Mouse (Mus musculus) liver, embryonic 11.5 days (tissue): ENCODE results near the gene Foxo3. TPM values are rescaled to one million over a fixed set of nuclear protein-coding genes. Genes with fewer than 3 reads are reported as not detected.

ENCODE experiments used
- ATAC-seq: fragments of 200-750 bp; cut with Nextera tagmentation; replicated peaks from 2 replicates; pipeline ENCODE4 v1.8.0; 2017; ENCODE audit warnings: moderate number of reproducible peaks, mild to moderate bottlenecking, moderate TSS enrichment, moderate library complexity; ENCODE audit not compliant: low FRiP score
- DNase-seq: peaks from one replicate; pipeline ENCODE4 v3.0.0-alpha.2; 2017; ENCODE audit warnings: low spot score
- H3K27ac ChIP-seq: fragments of 300-500 bp; sonication (generic); 2 replicates; pipeline ENCODE4 v1.5.1; 2014; ENCODE audit warnings: mild to moderate bottlenecking, low read depth, low read length, control low read depth
- H3K27me3 ChIP-seq: fragments of 300-500 bp; sonication (generic); replicated peaks from 2 replicates; pipeline ENCODE4 v1.6.1; 2014; ENCODE audit warnings: low read length, mixed read lengths; ENCODE audit not compliant: control insufficient read depth, insufficient read depth
- H3K36me3 ChIP-seq: fragments of 300-500 bp; sonication (generic); 2 replicates; pipeline ENCODE4 v1.6.1; 2014; ENCODE audit warnings: mild to moderate bottlenecking, low read length, moderate library complexity, mixed read lengths; ENCODE audit not compliant: control insufficient read depth, insufficient read depth
- H3K4me1 ChIP-seq: fragments of 300-500 bp; sonication (generic); replicated peaks from 2 replicates; pipeline ENCODE4 v1.6.1; 2014; ENCODE audit warnings: low read length, mixed read lengths; ENCODE audit not compliant: control insufficient read depth, insufficient read depth
- H3K4me2 ChIP-seq: fragments of 300-500 bp; sonication (generic); 2 replicates; pipeline ENCODE4 v1.6.1; 2014; ENCODE audit warnings: mild to moderate bottlenecking, control low read depth, moderate library complexity
- H3K4me3 ChIP-seq: fragments of 300-500 bp; sonication (generic); 2 replicates; pipeline ENCODE4 v1.5.1; 2014; ENCODE audit warnings: low read depth, low read length, control low read depth
- H3K9ac ChIP-seq: fragments of 300-500 bp; sonication (generic); 2 replicates; pipeline ENCODE4 v1.6.1; 2014; ENCODE audit warnings: low read depth, low read length, control low read depth
- H3K9me3 ChIP-seq: fragments of 300-500 bp; sonication (generic); 2 replicates; pipeline ENCODE4 v1.6.1; 2016; ENCODE audit warnings: low read length, inconsistent platforms, mixed read lengths; ENCODE audit not compliant: control insufficient read depth
- WGBS: fragments of 180-500 bp; shearing (Covaris S2); extraction: QIAGEN DNeasy Blood & Tissue Kit; methylation state at CpG from one replicate; pipeline ENCODE4 v1.1.7; 2014; 5-methylcytosine and 5-hydroxymethylcytosine counted together
- polyA plus RNA-seq: library from polyadenylated mRNA; unstranded; fragments of >200 nt; fragmentation: Nextera tagmentation; extraction: Ambion mirVana; gene quantifications from 2 replicates; pipeline ENCODE4 v1.2.1, GENCODE M21; 2014

The Foxo3 gene
- polyA plus RNA-seq, 1 experiment from 2014 or later: 12.3 TPM

DNA sequence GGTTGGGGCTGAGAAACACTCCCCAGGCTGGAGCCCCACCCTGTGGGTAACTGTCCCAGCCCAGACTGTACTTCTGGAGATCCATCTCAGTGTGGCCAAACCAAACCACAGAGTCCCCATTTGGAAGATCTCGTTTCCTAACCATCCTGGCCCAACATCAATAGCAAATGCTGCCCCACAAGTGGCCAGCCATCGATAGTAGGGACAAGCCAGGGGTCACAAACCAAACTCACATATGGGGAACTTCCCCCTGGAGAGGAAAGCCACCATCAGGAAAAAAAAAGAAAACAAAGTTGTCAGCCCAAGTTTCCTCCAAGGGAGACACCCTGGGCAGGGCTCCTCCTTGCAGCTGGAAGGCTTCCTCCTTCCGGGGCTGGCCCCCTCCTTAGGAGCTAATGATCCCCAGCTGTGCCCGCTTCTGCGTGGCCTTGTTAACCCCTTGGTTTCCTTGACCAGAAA, 105.6 kb downstream of the Foxo3 start:
- WGBS: 7% methylated on average over 5 of the region's 5 CpGs
- no peak overlapping the region for H3K27ac ChIP-seq
- no peaks in the 10 kb centered on the region for H3K9me3 ChIP-seq
- no peak overlapping the region for H3K4me2 ChIP-seq
- no peaks in the 10 kb centered on the region for H3K27me3 ChIP-seq
- DNase-seq (no peak), ATAC-seq (no peak)
- H3K36me3 ChIP-seq: no peaks in the 10 kb centered on the region
- H3K4me1 ChIP-seq: peaks cover 8% of the 10 kb centered on the region
- H3K4me3 ChIP-seq: no peak overlapping the region
- H3K9ac ChIP-seq: no peak overlapping the region

DNA sequence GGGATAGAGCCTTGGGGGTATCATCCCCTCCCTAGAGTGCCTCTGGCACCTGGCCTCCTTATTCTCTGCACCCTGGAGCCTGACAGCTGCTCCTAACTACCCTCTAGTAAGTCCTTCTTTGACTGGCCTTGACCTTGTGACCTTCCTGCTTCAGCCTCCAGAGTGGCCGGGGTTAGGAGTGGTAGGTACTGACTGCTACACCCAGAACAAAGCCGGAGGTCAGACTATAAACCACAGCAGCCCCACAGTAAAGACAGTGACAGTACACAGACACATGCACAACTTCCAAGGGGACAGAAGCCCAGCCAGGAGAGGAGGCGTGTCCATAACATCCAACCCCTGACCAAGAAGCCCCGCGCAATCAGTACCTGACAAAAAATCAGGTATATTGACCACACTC, 106.4 kb downstream of the Foxo3 start:
- no peak for ATAC-seq
- H3K4me3 ChIP-seq: no peak overlapping the region
- no peaks in the 10 kb centered on the region for H3K9me3 ChIP-seq
- H3K4me1 ChIP-seq: peaks cover 8% of the 10 kb centered on the region
- no peak overlapping the region for H3K9ac ChIP-seq
- no peak for DNase-seq
- no peak overlapping the region for H3K27ac ChIP-seq
- H3K36me3 ChIP-seq: no peaks in the 10 kb centered on the region
- H3K4me2 ChIP-seq: no peak overlapping the region
- no peaks in the 10 kb centered on the region for H3K27me3 ChIP-seq
- 68% methylated on average over 5 of the region's 5 CpGs for WGBS

DNA sequence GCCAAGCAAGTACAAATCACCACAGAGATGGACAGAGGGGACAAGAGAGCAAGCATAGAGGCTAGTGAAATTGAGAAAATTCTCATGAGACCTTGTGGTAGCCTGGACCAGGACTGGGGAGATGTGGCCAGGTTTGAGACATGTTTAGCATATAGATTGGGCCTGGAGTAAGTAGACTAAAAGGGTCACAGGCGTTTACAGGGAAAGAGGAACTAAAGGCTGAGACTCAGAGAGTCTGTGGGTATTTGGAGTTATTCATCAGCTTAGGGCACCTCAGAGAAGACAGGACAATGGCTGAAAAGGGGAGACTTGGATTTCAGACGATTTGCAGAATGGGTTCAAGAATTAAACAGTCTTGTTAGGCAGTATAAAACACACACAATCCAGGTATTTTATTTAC, 121.8 kb downstream of the Foxo3 start:
- Histone ChIP-seq H3K4me1 (no peaks in the 10 kb centered on the region; the same call in 1 of the 2 replicates), H3K36me3 (no peaks in the 10 kb centered on the region), H3K4me3 (no peak overlapping the region), H3K27me3 (no peaks in the 10 kb centered on the region), H3K9me3 (no peaks in the 10 kb centered on the region), H3K4me2 (no peak overlapping the region), H3K9ac (no peak overlapping the region), H3K27ac (no peak overlapping the region)
- ATAC-seq (no peak), DNase-seq (no peak)
- WGBS: 59% methylated on average over 2 of the region's 2 CpGs

DNA sequence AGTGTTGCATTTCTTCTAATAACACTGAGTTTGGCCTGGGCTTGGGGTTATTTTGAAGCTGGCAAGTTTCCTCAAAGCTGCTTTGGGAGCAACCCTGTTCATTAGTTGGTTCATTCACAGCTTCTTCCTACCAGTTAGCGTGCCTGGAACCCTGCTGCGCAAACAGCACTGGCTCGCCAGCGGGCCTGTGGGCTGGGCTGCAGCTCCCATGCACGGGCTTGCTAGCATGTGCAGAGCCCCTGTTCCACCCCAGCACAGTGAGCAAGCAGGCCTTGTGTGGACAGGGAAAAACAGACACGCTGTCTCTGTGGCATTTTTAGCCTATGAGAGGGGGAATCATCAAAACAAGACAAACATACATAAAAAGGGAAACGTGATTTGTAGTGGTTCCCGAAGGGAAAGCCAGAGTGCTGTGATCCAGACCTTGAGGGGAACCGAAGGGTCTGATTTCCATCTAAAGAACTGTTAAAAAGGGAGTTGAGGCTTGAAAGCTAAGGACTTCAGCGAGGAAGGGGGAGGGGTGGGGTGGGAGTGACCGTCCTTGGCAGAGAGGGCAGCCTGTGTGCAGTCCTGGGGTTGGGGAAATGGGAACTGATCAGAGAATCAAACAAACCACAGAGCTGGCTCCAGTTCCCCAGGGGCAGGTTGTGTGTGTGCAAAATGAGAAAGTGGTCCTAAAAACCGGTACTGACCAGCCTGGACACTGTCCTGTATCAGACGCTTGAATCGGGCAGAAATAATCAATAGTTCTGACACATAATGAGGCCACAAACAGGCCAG, 123.9 kb downstream of the Foxo3 start:
- no peak overlapping the region for H3K27ac ChIP-seq
- no peaks in the 10 kb centered on the region for H3K9me3 ChIP-seq
- WGBS: 38% methylated on average over 14 of the region's 14 CpGs
- DNase-seq: no peak
- ATAC-seq: no peak
- H3K9ac ChIP-seq: no peak overlapping the region
- H3K4me2 ChIP-seq: no peak overlapping the region
- no peaks in the 10 kb centered on the region; the same call in 1 of the 2 replicates for H3K4me1 ChIP-seq
- no peak overlapping the region for H3K4me3 ChIP-seq
- H3K36me3 ChIP-seq: no peaks in the 10 kb centered on the region
- no peaks in the 10 kb centered on the region for H3K27me3 ChIP-seq

DNA sequence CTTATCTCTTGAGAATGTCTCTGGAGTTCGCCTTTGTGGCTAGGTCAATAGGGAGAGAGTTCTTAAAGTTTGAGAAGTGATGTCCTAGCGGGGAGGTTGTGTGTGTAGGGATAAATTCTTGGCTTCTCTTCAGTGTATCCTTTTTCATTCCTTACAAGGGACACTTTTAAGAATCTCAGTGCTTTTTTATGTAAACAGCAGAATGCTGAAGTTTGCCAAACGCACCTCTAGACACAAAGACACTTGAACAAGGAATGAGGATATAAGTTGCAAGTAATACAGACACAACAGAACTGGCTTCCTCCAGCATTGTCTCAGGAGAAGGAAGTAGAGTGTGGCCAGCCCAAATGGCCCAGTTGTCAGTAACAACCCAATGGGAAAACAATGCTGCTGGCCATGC, 126.8 kb downstream of the Foxo3 start:
- no peaks in the 10 kb centered on the region; the same call in 1 of the 2 replicates for H3K4me1 ChIP-seq
- H3K27ac ChIP-seq: no peak overlapping the region
- 75% methylated on average over 3 of the region's 3 CpGs for WGBS
- DNase-seq (no peak), ATAC-seq (no peak)
- H3K27me3 ChIP-seq: no peaks in the 10 kb centered on the region
- no peaks in the 10 kb centered on the region for H3K36me3 ChIP-seq
- no peak overlapping the region for H3K4me3 ChIP-seq
- no peak overlapping the region for H3K4me2 ChIP-seq
- no peaks in the 10 kb centered on the region for H3K9me3 ChIP-seq
- H3K9ac ChIP-seq: no peak overlapping the region

DNA sequence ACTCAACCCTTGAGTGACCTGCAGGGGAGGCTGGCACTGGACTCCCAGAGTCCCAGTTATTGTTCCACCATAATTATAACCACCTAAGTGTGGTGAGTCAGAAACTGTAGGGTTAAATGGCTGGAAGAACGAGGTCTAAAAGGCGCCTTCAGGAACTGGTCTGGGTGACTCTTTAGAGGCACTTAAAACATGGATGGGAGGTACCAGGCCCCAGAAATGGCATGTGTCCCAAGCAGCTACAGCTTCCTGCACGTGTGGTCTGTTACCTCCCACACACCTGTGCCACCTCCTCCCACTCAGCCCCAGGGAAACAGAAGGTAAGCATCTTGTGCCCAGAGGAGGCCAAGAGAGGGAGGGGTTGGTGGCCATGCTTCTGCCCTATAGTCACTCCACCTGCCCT, 128.2 kb downstream of the Foxo3 start:
- Histone ChIP-seq H3K4me2 (no peak overlapping the region), H3K36me3 (no peaks in the 10 kb centered on the region), H3K4me1 (no peaks in the 10 kb centered on the region; the same call in 1 of the 2 replicates), H3K4me3 (no peak overlapping the region), H3K9me3 (no peaks in the 10 kb centered on the region), H3K27me3 (no peaks in the 10 kb centered on the region), H3K9ac (no peak overlapping the region), H3K27ac (no peak overlapping the region)
- ATAC-seq (no peak), DNase-seq (no peak)
- 57% methylated on average over 3 of the region's 3 CpGs for WGBS

DNA sequence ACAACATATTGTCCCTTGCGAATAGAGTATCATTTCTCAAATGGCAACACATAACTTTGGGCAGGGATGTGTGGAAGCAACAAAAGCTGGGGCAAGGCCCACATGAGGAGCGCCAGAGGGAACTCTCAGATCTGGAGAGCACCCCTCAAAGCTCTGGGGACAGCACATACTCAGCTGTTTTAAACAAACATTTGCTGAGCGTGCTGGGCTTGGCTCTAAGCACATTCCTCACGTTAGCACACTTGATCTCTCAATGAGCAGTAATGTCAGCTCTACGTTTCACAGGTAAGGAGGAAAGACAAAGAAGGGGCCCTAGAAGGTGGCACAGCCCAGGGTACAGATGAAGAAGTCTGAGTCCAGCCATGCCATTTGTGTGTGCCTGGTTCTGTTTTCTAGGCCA, 131.3 kb downstream of the Foxo3 start:
- Histone ChIP-seq H3K9ac (no peak overlapping the region), H3K4me3 (no peak overlapping the region), H3K36me3 (no peaks in the 10 kb centered on the region), H3K4me2 (no peak overlapping the region), H3K9me3 (no peaks in the 10 kb centered on the region), H3K4me1 (no peaks in the 10 kb centered on the region), H3K27ac (no peak overlapping the region), H3K27me3 (no peaks in the 10 kb centered on the region)
- WGBS: 74% methylated on average over 5 of the region's 5 CpGs
- no peak for DNase-seq
- ATAC-seq: no peak

DNA sequence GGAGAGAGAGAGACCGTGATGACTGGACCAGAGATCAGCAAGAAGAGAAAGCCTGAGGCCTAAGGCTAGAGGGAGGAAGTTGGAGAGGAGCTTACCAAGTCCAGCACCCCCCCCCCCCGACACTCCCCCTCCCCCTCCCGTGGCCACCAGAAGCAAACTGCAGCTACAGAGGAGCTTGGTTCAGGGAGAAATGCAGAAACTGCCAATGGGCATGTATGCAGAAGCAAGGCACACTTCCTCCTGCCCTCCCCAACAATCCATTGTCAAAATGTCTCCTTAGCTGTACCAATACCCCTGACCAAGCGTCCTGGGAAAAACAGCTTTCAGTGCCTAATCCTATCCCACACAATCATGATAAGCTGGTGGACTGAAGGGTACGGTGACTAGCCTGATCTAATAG, 131.8 kb downstream of the Foxo3 start:
- Histone ChIP-seq H3K36me3 (no peaks in the 10 kb centered on the region), H3K9ac (no peak overlapping the region), H3K27me3 (no peaks in the 10 kb centered on the region), H3K4me1 (no peaks in the 10 kb centered on the region), H3K4me2 (no peak overlapping the region), H3K9me3 (no peaks in the 10 kb centered on the region), H3K27ac (no peak overlapping the region), H3K4me3 (no peak overlapping the region)
- WGBS: 44% methylated on average over 5 of the region's 5 CpGs
- no peak for DNase-seq
- ATAC-seq: no peak

DNA sequence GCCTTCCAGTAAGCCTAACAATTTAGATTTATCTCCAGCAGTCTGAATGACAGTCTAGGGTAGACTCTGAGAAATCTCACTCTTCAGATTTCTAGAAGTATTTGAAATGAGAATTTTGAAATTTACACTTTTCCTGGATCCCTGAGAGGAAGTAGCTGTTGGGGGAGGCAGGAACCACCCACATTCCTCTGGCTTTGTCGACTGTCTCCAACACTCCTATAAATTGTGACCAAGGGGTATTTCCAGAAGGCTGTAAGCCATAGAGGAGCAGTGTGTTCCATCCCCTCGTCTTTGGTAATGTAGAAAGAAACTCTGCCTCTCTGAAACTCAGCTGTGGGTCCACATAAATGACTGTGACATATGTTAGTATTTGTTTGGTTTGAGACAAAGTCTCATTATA, 132.4 kb downstream of the Foxo3 start:
- WGBS: 46% methylated on average over 2 of the region's 2 CpGs
- H3K27ac ChIP-seq: no peak overlapping the region
- H3K27me3 ChIP-seq: no peaks in the 10 kb centered on the region
- H3K9me3 ChIP-seq: no peaks in the 10 kb centered on the region
- no peak overlapping the region for H3K4me3 ChIP-seq
- no peak overlapping the region for H3K4me2 ChIP-seq
- no peaks in the 10 kb centered on the region for H3K4me1 ChIP-seq
- DNase-seq (no peak), ATAC-seq (no peak)
- no peaks in the 10 kb centered on the region for H3K36me3 ChIP-seq
- H3K9ac ChIP-seq: no peak overlapping the region
